Mouse (Mus musculus) stomach, postnatal 0 days (tissue): ENCODE data around the gene Vmn2r13. TPM values are rescaled to one million over a fixed set of nuclear protein-coding genes. Genes with fewer than 3 reads are reported as not detected.

Source experiments
- ATAC-seq: fragments of 200-750 bp; cut with Nextera tagmentation; 2 replicates; pipeline ENCODE4 v1.8.0; 2017; ENCODE audit not compliant: low FRiP score, low TSS enrichment
- DNase-seq: peaks from one replicate; pipeline ENCODE4 v3.0.0-alpha.2; 2016; ENCODE audit warnings: low spot score
- H3K27ac ChIP-seq: fragments of 300-500 bp; sonication (generic); replicated peaks from 2 replicates; pipeline ENCODE4 v1.5.1; 2014; ENCODE audit warnings: mild to moderate bottlenecking, control low read depth
- H3K27me3 ChIP-seq: fragments of 300-500 bp; sonication (generic); 2 replicates; pipeline ENCODE4 v1.6.1; 2014; ENCODE audit warnings: low read length; ENCODE audit not compliant: control insufficient read depth, insufficient read depth
- H3K36me3 ChIP-seq: fragments of 300-500 bp; sonication (generic); 2 replicates; pipeline ENCODE4 v1.6.1; 2014; ENCODE audit warnings: low read length, mixed read lengths; ENCODE audit not compliant: control insufficient read depth, insufficient read depth
- H3K4me1 ChIP-seq: fragments of 300-500 bp; sonication (generic); replicated peaks from 2 replicates; pipeline ENCODE4 v1.6.1; 2014; ENCODE audit warnings: antibody characterized with exemption; ENCODE audit not compliant: control insufficient read depth, insufficient read depth
- H3K4me2 ChIP-seq: fragments of 300-500 bp; sonication (generic); replicated peaks from 2 replicates; pipeline ENCODE4 v1.6.1; 2014; ENCODE audit warnings: low read depth, mild to moderate bottlenecking, control low read depth, moderate library complexity
- H3K4me3 ChIP-seq: fragments of 300-500 bp; sonication (generic); 2 replicates; pipeline ENCODE4 v1.5.1; 2014; ENCODE audit warnings: low read depth, low read length, control low read depth
- H3K9ac ChIP-seq: fragments of 300-500 bp; sonication (generic); 2 replicates; pipeline ENCODE4 v1.6.1; 2014; ENCODE audit warnings: mild to moderate bottlenecking, low read length, control low read depth, mixed read lengths
- H3K9me3 ChIP-seq: fragments of 300-500 bp; sonication (generic); 2 replicates; pipeline ENCODE4 v1.6.1; 2016; ENCODE audit warnings: low read length; ENCODE audit not compliant: control insufficient read depth
- CTCF ChIP-seq: IDR thresholded peaks from 2 replicates; pipeline ENCODE4 v1.5.1; 2016; ENCODE audit warnings: antibody characterized with exemption, low read depth, mild to moderate bottlenecking, moderate library complexity
- EP300 ChIP-seq: optimal IDR thresholded peaks from 2 replicates; pipeline ENCODE3; 2016; ENCODE audit warnings: antibody characterized with exemption
- WGBS: fragments of 180-500 bp; shearing (Covaris S2); extraction: QIAGEN DNeasy Blood & Tissue Kit; methylation state at CpG from one replicate; pipeline ENCODE4 v1.1.7; 2014; 5-methylcytosine and 5-hydroxymethylcytosine counted together
- polyA plus RNA-seq: library from polyadenylated mRNA; unstranded; fragments of >200 nt; fragmentation: Nextera tagmentation; extraction: Ambion mirVana; gene quantifications from 2 replicates; pipeline ENCODE4 v1.2.1, GENCODE M21; 2015

Vmn2r13 gene
- polyA plus RNA-seq, 1 experiment from 2014 or later = not detected

- no peak overlapping the region for H3K4me2 ChIP-seq
- TF ChIP-seq CTCF = no peak; the same call in 1 of the 2 replicates
- no peak for TF ChIP-seq EP300
- H3K9ac ChIP-seq = no peak overlapping the region
- DNase-seq = no peak
- H3K4me1 ChIP-seq = no peaks in the 10 kb centered on the region
- no peaks in the 10 kb centered on the region for H3K36me3 ChIP-seq
- ATAC-seq = no peak
- WGBS = 78% methylated on average over 2 of the region's 2 CpGs
- H3K9me3 ChIP-seq = no peaks in the 10 kb centered on the region
- no peak overlapping the region for H3K4me3 ChIP-seq
- no peaks in the 10 kb centered on the region for H3K27me3 ChIP-seq
- no peak overlapping the region for H3K27ac ChIP-seq
Observed at GRCm38 (mm10) chr5:109139546-109139945, 52.5 kb downstream of the Vmn2r13 start.

GRCm38 (mm10) chr5:109136731-109137130, 55.3 kb downstream of the Vmn2r13 start:
- Histone ChIP-seq H3K9ac (no peak overlapping the region), H3K9me3 (no peaks in the 10 kb centered on the region), H3K4me3 (no peak overlapping the region), H3K27me3 (no peaks in the 10 kb centered on the region), H3K27ac (no peak overlapping the region), H3K4me2 (no peak overlapping the region), H3K36me3 (no peaks in the 10 kb centered on the region), H3K4me1 (no peaks in the 10 kb centered on the region)
- DNase-seq (no peak), ATAC-seq (no peak)
- WGBS = 68% methylated on average over 2 of the region's 2 CpGs
- TF ChIP-seq EP300 (no peak), CTCF (no peak)

Other genes starting within 250 kb of the Vmn2r13 start
- 0.01 TPM in 1 of 2 replicates, not detected in the other for gene Vmn2r10, start 185.7 kb downstream of the Vmn2r13 start, polyA plus RNA-seq
- gene Vmn2r11, start 132.6 kb downstream of the Vmn2r13 start, polyA plus RNA-seq = not detected in 2 replicates
- gene Vmn2r12, start 94.2 kb downstream of the Vmn2r13 start, polyA plus RNA-seq = not detected in 2 replicates
- gene Vmn2r14, start 32.5 kb upstream of the Vmn2r13 start, polyA plus RNA-seq = not detected in 2 replicates
- gene Vmn2r15, start 105.4 kb upstream of the Vmn2r13 start, polyA plus RNA-seq = not detected in 2 replicates
- not detected in 2 replicates for gene Vmn2r16, start 138.0 kb upstream of the Vmn2r13 start, polyA plus RNA-seq
- not detected in 2 replicates for gene Vmn2r17, start 227.5 kb upstream of the Vmn2r13 start, polyA plus RNA-seq